Mouse (Mus musculus): ENCODE measurements around the gene R3hdm4.

Gene R3hdm4

GRCm38 (mm10) chr10:79865801-79866295, 55.2 kb downstream of the R3hdm4 start:
- no peak for DNase-seq (ENCODE audit: low read depth)

GRCm38 (mm10) chr10:79865189-79865601, 55.8 kb downstream of the R3hdm4 start:
- no peak for DNase-seq (ENCODE audit: low read depth)

GRCm38 (mm10) chr10:79864351-79865188, 56.4 kb downstream of the R3hdm4 start:
- DNase-seq (ENCODE audit: low read depth), result no peak

- DNase-seq (ENCODE audit: low read depth), result no peak
Measured at GRCm38 (mm10) chr10:79862925-79863324, 58.1 kb downstream of the R3hdm4 start.

GRCm38 (mm10) chr10:79862049-79862788, 58.8 kb downstream of the R3hdm4 start:
- no peak for DNase-seq (ENCODE audit: low read depth)

- no peak for DNase-seq (ENCODE audit: low read depth)
Measured at GRCm38 (mm10) chr10:79861230-79862048, 59.6 kb downstream of the R3hdm4 start.

GRCm38 (mm10) chr10:79860079-79860911, 60.7 kb downstream of the R3hdm4 start:
- DNase-seq (ENCODE audit: low read depth), result no peak
